Mouse (Mus musculus): ENCODE results near the gene Mecom.

GRCm38 (mm10) chr3:30092481-30092880 is 455.3 kb downstream of the Mecom start:
- no peak for TF ChIP-seq CTCF (IDR thresholded peaks at IDR 0.05; ENCODE audit: control insufficient read depth, insufficient read depth, insufficient replicate concordance, low read depth, low read length)
- TF ChIP-seq POLR2A (IDR thresholded peaks at IDR 0.05; ENCODE audit: control insufficient read depth, low read depth, low read length) = no peak
